In the genomic region with DNA sequence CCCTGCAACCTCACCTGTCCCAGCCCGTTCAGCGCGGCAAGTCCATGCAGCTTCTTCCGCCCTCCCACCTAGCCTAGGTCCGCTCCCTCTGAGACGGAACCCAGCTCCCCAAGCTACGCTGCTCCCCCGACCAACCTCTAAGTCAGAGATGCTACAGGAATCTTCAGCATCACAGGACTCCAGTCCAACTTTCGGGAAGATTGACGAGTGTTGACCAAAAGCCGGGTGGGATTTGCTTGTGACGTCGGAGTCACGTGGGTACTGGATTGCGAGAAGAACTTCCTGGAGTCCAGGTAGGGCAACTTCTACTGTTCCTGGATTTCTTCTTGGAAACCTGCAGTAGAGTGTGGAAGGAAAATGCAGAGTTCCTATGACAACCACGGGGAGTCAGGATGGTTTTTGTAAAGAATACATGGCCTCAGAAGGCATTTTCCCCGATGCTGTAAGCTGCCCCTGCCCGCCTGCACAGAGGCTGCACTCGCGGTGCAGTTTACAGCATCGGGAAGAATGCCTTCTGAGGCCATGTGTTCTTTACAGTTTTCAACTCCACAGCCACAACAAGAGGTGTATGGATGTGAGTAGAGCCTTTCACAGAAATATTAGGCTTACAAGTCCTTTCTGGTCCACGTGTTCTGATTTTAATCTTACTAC, we compare ENCODE assay signal across 8 mouse cellular contexts. TPM values are rescaled to one million over a fixed set of nuclear protein-coding genes. Genes with fewer than 3 reads are reported as not detected.
DNase-seq lines count a peak whose midpoint lies in the region; ATAC-seq and TF ChIP-seq lines count a peak whose summit lies in the region.

A gene (minus strand): TSS at position 212 of the 651 bp plus-strand sequence.

- peak within 1 kb of the TSS; percentile 59 for H3K4me2 ChIP-seq in kidney, embryonic 14.5 days (replicated peaks; ENCODE audit: low read depth, low read length)
- H3K4me2 ChIP-seq in midbrain, postnatal 0 days (ENCODE audit: low read depth, low read length, poor library complexity, severe bottlenecking), result peak within 1 kb of the TSS; percentile 86

- whole genome bisulfite sequencing in heart, embryonic 10.5 days, result 3% methylated on average over 22 of the region's 22 CpGs
- 2% methylated on average over 22 of the region's 22 CpGs for WGBS in kidney, embryonic 14.5 days
- WGBS in liver, adult 2 months, result 3% methylated on average over 22 of the region's 22 CpGs
- 2% methylated on average over 22 of the region's 22 CpGs for WGBS in midbrain, postnatal 0 days

- H3K27ac ChIP-seq in heart, embryonic 10.5 days, result peak within 1 kb of the TSS; percentile 84
- no peak within 1 kb of the TSS for H3K27ac ChIP-seq in kidney, embryonic 14.5 days (ENCODE audit: low read depth, low read length)
- H3K27ac ChIP-seq in liver, adult 2 months (replicated peaks; ENCODE audit: insufficient read depth, low read depth, low read length), result no peak within 1 kb of the TSS
- H3K27ac ChIP-seq in midbrain, postnatal 0 days (ENCODE audit: low read depth, low read length), result no peak within 1 kb of the TSS

- H3K9ac ChIP-seq in kidney, embryonic 14.5 days (ENCODE audit: low read depth, low read length), result peak within 1 kb of the TSS; percentile 37
- peak within 1 kb of the TSS; percentile 0; the same call in 1 of the 2 replicates for H3K9ac ChIP-seq in liver, adult 2 months (ENCODE audit: low read depth, low read length)
- H3K9ac ChIP-seq in midbrain, postnatal 0 days (replicated peaks; ENCODE audit: low read length, poor library complexity, severe bottlenecking), result peak within 1 kb of the TSS; percentile 33; the same call in 1 of the 2 replicates

- peak; percentile 27 to 37 for DNase-seq in cerebellum, postnatal 36 days
- peak; percentile 83 for DNase-seq in heart, embryonic 10.5 days (ENCODE audit: low spot score)
- peak; percentile 43 for DNase-seq in liver, adult 2 months (ENCODE audit: extremely low read depth, low read depth, low spot score)
- peak; percentile 44 for DNase-seq in midbrain, postnatal 0 days (ENCODE audit: low spot score)
- DNase-seq in spleen, postnatal 4 days (ENCODE audit: low spot score in 2 of 2), result peak; percentile 13 to 66

- ATAC-seq in erythroblast, adult 5-6 weeks (replicated peaks; ENCODE audit: low FRiP score, poor library complexity, severe bottlenecking), result no peak
- ATAC-seq in kidney, embryonic 14.5 days (ENCODE audit: low FRiP score, low TSS enrichment), result peak; percentile 91
- peak; percentile 84 for ATAC-seq in midbrain, postnatal 0 days (ENCODE audit: low FRiP score)

- H3K36me3 ChIP-seq in erythroblast, embryonic 14.5 days (ENCODE audit: control insufficient read depth), result no peaks in the 10 kb centered on the region
- H3K36me3 ChIP-seq in heart, embryonic 10.5 days, result no peaks in the 10 kb centered on the region
- H3K36me3 ChIP-seq in kidney, embryonic 14.5 days (ENCODE audit: control insufficient read depth, insufficient read depth, low read length), result no peaks in the 10 kb centered on the region
- H3K36me3 ChIP-seq in liver, adult 2 months (ENCODE audit: control insufficient read depth, insufficient read depth, low read length), result no peaks in the 10 kb centered on the region
- no peaks in the 10 kb centered on the region for H3K36me3 ChIP-seq in midbrain, postnatal 0 days (ENCODE audit: insufficient read depth, low read length)

- no peak for TF ChIP-seq POLR2A in liver, adult 2 months (IDR thresholded peaks at IDR 0.05; ENCODE audit: extremely low read depth, insufficient read depth, low read length)

- H3K9me3 ChIP-seq in erythroblast, embryonic 14.5 days (ENCODE audit: control insufficient read depth, low read length), result no peaks in the 10 kb centered on the region
- no peaks in the 10 kb centered on the region for H3K9me3 ChIP-seq in heart, embryonic 10.5 days
- H3K9me3 ChIP-seq in kidney, embryonic 14.5 days (ENCODE audit: control insufficient read depth, low read length), result no peaks in the 10 kb centered on the region
- no peaks in the 10 kb centered on the region for H3K9me3 ChIP-seq in midbrain, postnatal 0 days (ENCODE audit: low read length)

- no peaks in the 10 kb centered on the region for H3K79me2 ChIP-seq in liver, adult 2 months (ENCODE audit: control insufficient read depth, insufficient read depth, low read length)

- H3K4me3 ChIP-seq in erythroblast, embryonic 14.5 days (replicated peaks), result peak within 1 kb of the TSS; percentile 69
- H3K4me3 ChIP-seq in heart, embryonic 10.5 days, result peak within 1 kb of the TSS; percentile 72
- peak within 1 kb of the TSS; percentile 49 for H3K4me3 ChIP-seq in kidney, embryonic 14.5 days (ENCODE audit: low read length)
- peak within 1 kb of the TSS; percentile 50 for H3K4me3 ChIP-seq in liver, adult 2 months (ENCODE audit: insufficient read depth, low read depth, low read length)
- peak within 1 kb of the TSS; percentile 57 for H3K4me3 ChIP-seq in midbrain, postnatal 0 days (ENCODE audit: low read depth, low read length)

- H3K4me1 ChIP-seq in erythroblast, embryonic 14.5 days (ENCODE audit: control insufficient read depth), result peaks cover 9% of the 10 kb centered on the region
- H3K4me1 ChIP-seq in heart, embryonic 10.5 days, result peaks cover 3% of the 10 kb centered on the region; the same call in 1 of the 2 replicates
- H3K4me1 ChIP-seq in kidney, embryonic 14.5 days (ENCODE audit: control insufficient read depth, insufficient read depth, low read length), result no peaks in the 10 kb centered on the region
- no peaks in the 10 kb centered on the region for H3K4me1 ChIP-seq in liver, adult 2 months (ENCODE audit: control insufficient read depth, insufficient read depth, low read length)
- H3K4me1 ChIP-seq in midbrain, postnatal 0 days (ENCODE audit: insufficient read depth, low read length), result no peaks in the 10 kb centered on the region

- H3K27me3 ChIP-seq in erythroblast, embryonic 14.5 days (ENCODE audit: control insufficient read depth), result no peaks in the 10 kb centered on the region
- H3K27me3 ChIP-seq in heart, embryonic 10.5 days (ENCODE audit: insufficient read depth, poor library complexity, severe bottlenecking), result no peaks in the 10 kb centered on the region
- no peaks in the 10 kb centered on the region for H3K27me3 ChIP-seq in kidney, embryonic 14.5 days (ENCODE audit: control insufficient read depth, insufficient read depth, low read length)
- H3K27me3 ChIP-seq in liver, adult 2 months (ENCODE audit: control insufficient read depth, insufficient read depth, low read length), result 0 out of 2 replicates have a peak, but pooled peaks cover 2% of the 10 kb centered on the region
- no peaks in the 10 kb centered on the region for H3K27me3 ChIP-seq in midbrain, postnatal 0 days (ENCODE audit: insufficient read depth, low read length)

- TF ChIP-seq CTCF in liver, adult 2 months (IDR thresholded peaks at IDR 0.05; ENCODE audit: low read depth, low read length), result no peak
- TF ChIP-seq CTCF in midbrain, postnatal 0 days (IDR thresholded peaks at IDR 0.05), result peak; percentile 8; the same call in 1 of the 2 replicates

RNA-seq across cellular contexts. Expression of the gene that starts here (rescaled TPM):
- polyA plus RNA-seq in erythroblast, embryonic 14.5 days (2012), result not detected in 2 replicates
- 0.42 TPM in 1 of 2 replicates, not detected in the other for total RNA-seq in erythroblast, adult 5-6 weeks (2015; ENCODE audit: low replicate concordance)
- 1.7 TPM in 2 replicates for total RNA-seq in erythroblast, adult 5-6 weeks (2017; ENCODE audit: low replicate concordance)
- polyA plus RNA-seq in heart, embryonic 10.5 days (2016; fragmentation: Nextera tagmentation; extraction: Ambion mirVana), result 0.69 and 1.2 TPM in 2 replicates
- 0.31 and 2.3 TPM in 2 replicates for polyA plus RNA-seq in kidney, embryonic 14.5 days (2014; fragmentation: Nextera tagmentation; extraction: Ambion mirVana)
- total RNA-seq in liver, adult 2 months (2014; rRNA removed), result 0.07 and 0.28 TPM in 2 replicates
- 0.04 and 0.11 TPM in 2 replicates for polyA plus RNA-seq in liver, adult 2 months (2012; rRNA removed)
- total RNA-seq in midbrain, postnatal 0 days (2014; rRNA removed), result 1.3 and 6.0 TPM in 2 replicates
- 1.2 and 1.3 TPM in 2 replicates for polyA plus RNA-seq in midbrain, postnatal 0 days (2015; fragmentation: Nextera tagmentation; extraction: Ambion mirVana)

Comparison
In these comparisons a context has a peak if more than half of its experiments do, and no peak if none do; other contexts are left out.
1. Peak in DNase-seq, H3K4me3 ChIP-seq and H3K9ac ChIP-seq in liver, adult 2 months; RNA of the gene not detected or under 1 TPM.
2. DNase-seq: peak in every context shown above with its lines; median percentile 83 in heart, embryonic 10.5 days; 44 in midbrain, postnatal 0 days; 43 in liver, adult 2 months; 40 in spleen, postnatal 4 days; 32 in cerebellum, postnatal 36 days.